Comparison of ENCODE assay signal across 8 mouse cellular contexts in genomic region chr17:80223829-80224228, GRCm38 (mm10). TPM values are rescaled to one million over a fixed set of nuclear protein-coding genes. Genes with fewer than 3 reads are reported as not detected.
DNase-seq lines count a peak whose midpoint lies in the region; ATAC-seq lines count a peak whose summit lies in the region.

No protein-coding gene starts in this region.

- no peaks in the 10 kb centered on the region for H3K36me3 ChIP-seq in heart, embryonic 11.5 days (ENCODE audit: control insufficient read depth, insufficient read depth, low read length)
- peaks cover 3% of the 10 kb centered on the region; the same call in 1 of the 2 replicates for H3K36me3 ChIP-seq in hindbrain, embryonic 12.5 days

- no peaks in the 10 kb centered on the region for H3K9me3 ChIP-seq in heart, embryonic 11.5 days (replicated peaks; ENCODE audit: control insufficient read depth, low read length)
- H3K9me3 ChIP-seq in hindbrain, embryonic 12.5 days (replicated peaks): no peaks in the 10 kb centered on the region

- no peaks in the 10 kb centered on the region for H3K27me3 ChIP-seq in heart, embryonic 11.5 days (ENCODE audit: control insufficient read depth, insufficient read depth, low read length)
- H3K27me3 ChIP-seq in hindbrain, embryonic 12.5 days: no peaks in the 10 kb centered on the region

- peak overlapping the region; percentile 71 for H3K4me2 ChIP-seq in heart, embryonic 11.5 days
- peak overlapping the region; percentile 76 for H3K4me2 ChIP-seq in hindbrain, embryonic 12.5 days (replicated peaks)

- 11% methylated on average over 9 of the region's 9 CpGs for WGBS in heart, embryonic 11.5 days (ENCODE audit: insufficient replicate concordance)
- 11% methylated on average over 9 of the region's 9 CpGs for WGBS in hindbrain, embryonic 12.5 days

- ATAC-seq in heart, embryonic 11.5 days (replicated peaks; ENCODE audit: insufficient number of reproducible peaks, low FRiP score, low TSS enrichment): 0 out of 2 replicates have a peak, but pooled peaks have one; percentile 15
- ATAC-seq in activated CD4-positive, CD25-positive, alpha-beta regulatory T cell, adult 4 months: peak; percentile 9
- ATAC-seq in hindbrain, embryonic 12.5 days (ENCODE audit: low FRiP score): peak; percentile 64
- ATAC-seq in megakaryocyte-erythroid progenitor cell, adult 5-6 weeks (replicated peaks; ENCODE audit: low FRiP score, low TSS enrichment, poor library complexity, severe bottlenecking): peak; percentile 17; the same call in 1 of the 2 replicates

- peak overlapping the region; percentile 69 for H3K4me3 ChIP-seq in heart, embryonic 11.5 days (ENCODE audit: low read depth, low read length)
- H3K4me3 ChIP-seq in hindbrain, embryonic 12.5 days: peak overlapping the region; percentile 57

- DNase-seq in heart, adult 9 months (ENCODE audit: low spot score in 2 of 2): no peak
- DNase-seq in layer of hippocampus, adult 9-10 months (ENCODE audit: low spot score): no peak
- no peak for DNase-seq in cerebellum, postnatal 10 days
- DNase-seq in MN1 (ENCODE audit: low spot score): no peak

- H3K9ac ChIP-seq in heart, embryonic 11.5 days (ENCODE audit: low read depth, low read length): peak overlapping the region; percentile 90
- peak overlapping the region; percentile 65; the same call in 1 of the 2 replicates for H3K9ac ChIP-seq in hindbrain, embryonic 12.5 days

- H3K4me1 ChIP-seq in heart, embryonic 11.5 days (ENCODE audit: control insufficient read depth, insufficient read depth, low read length): 0 out of 2 replicates have a peak, but pooled peaks cover 3% of the 10 kb centered on the region
- peaks cover 5% of the 10 kb centered on the region for H3K4me1 ChIP-seq in hindbrain, embryonic 12.5 days

- peak overlapping the region; percentile 92 for H3K27ac ChIP-seq in heart, embryonic 11.5 days (ENCODE audit: low read depth, low read length)
- peak overlapping the region; percentile 81; the same call in 1 of the 2 replicates for H3K27ac ChIP-seq in hindbrain, embryonic 12.5 days

RNA-seq across cellular contexts. Expression of gene Gemin6, which starts 0.4 kb away (rescaled TPM):
- polyA plus RNA-seq in heart, embryonic 11.5 days (2014; fragmentation: Nextera tagmentation; extraction: Ambion mirVana): 32.0 and 35.1 TPM in 2 replicates
- 10 to 100 TPM; 14.7 to 14.9 TPM for polyA plus RNA-seq in activated CD4-positive, CD25-positive, alpha-beta regulatory T cell, adult 4 months (2017; shearing (Covaris generic))
- polyA plus RNA-seq in hindbrain, embryonic 12.5 days (2016; fragmentation: Nextera tagmentation; extraction: Ambion mirVana): 23.2 and 25.6 TPM in 2 replicates
- 38.8 and 45.0 TPM in 2 replicates for total RNA-seq in megakaryocyte-erythroid progenitor cell, adult 5-6 weeks (2014; fragmentation: Nextera tagmentation)
- 40.4 and 46.7 TPM in 2 replicates for total RNA-seq in megakaryocyte-erythroid progenitor cell, adult 5-6 weeks (2017)

RNA-seq across cellular contexts. Expression of gene Ttc39d, which starts 16.6 kb away (rescaled TPM):
- polyA plus RNA-seq in heart, embryonic 11.5 days (2014; fragmentation: Nextera tagmentation; extraction: Ambion mirVana): 0.24 TPM in 1 of 2 replicates, not detected in the other
- not detected for polyA plus RNA-seq in activated CD4-positive, CD25-positive, alpha-beta regulatory T cell, adult 4 months (2017; shearing (Covaris generic))
- 0.14 and 0.30 TPM in 2 replicates for polyA plus RNA-seq in hindbrain, embryonic 12.5 days (2016; fragmentation: Nextera tagmentation; extraction: Ambion mirVana)
- not detected in 2 replicates for total RNA-seq in megakaryocyte-erythroid progenitor cell, adult 5-6 weeks (2014; fragmentation: Nextera tagmentation)
- total RNA-seq in megakaryocyte-erythroid progenitor cell, adult 5-6 weeks (2017): not detected in 2 replicates

RNA-seq across cellular contexts. Expression of gene Srsf7, which starts 16.7 kb away (rescaled TPM):
- polyA plus RNA-seq in heart, embryonic 11.5 days (2014; fragmentation: Nextera tagmentation; extraction: Ambion mirVana): 383 and 398 TPM in 2 replicates
- 100 to 1,000 TPM; 467 to 529 TPM for polyA plus RNA-seq in activated CD4-positive, CD25-positive, alpha-beta regulatory T cell, adult 4 months (2017; shearing (Covaris generic))
- 592 and 633 TPM in 2 replicates for polyA plus RNA-seq in hindbrain, embryonic 12.5 days (2016; fragmentation: Nextera tagmentation; extraction: Ambion mirVana)
- 419 and 654 TPM in 2 replicates for total RNA-seq in megakaryocyte-erythroid progenitor cell, adult 5-6 weeks (2014; fragmentation: Nextera tagmentation)
- 578 and 655 TPM in 2 replicates for total RNA-seq in megakaryocyte-erythroid progenitor cell, adult 5-6 weeks (2017)

Comparison
In these comparisons a context has a peak if more than half of its experiments do, and no peak if none do; other contexts are left out.
1. ATAC-seq: peak in every context shown above with its lines; median percentile 64 in hindbrain, embryonic 12.5 days; 17 in megakaryocyte-erythroid progenitor cell, adult 5-6 weeks; 15 in heart, embryonic 11.5 days; 9 in activated CD4-positive, CD25-positive, alpha-beta regulatory T cell, adult 4 months.